Mouse (Mus musculus): ENCODE measurements around the gene Gabra5. TPM values are rescaled to one million over a fixed set of nuclear protein-coding genes. Genes with fewer than 3 reads are reported as not detected.

Gene Gabra5
- polyA plus RNA-seq, 2 experiments: 0.22 to 0.29 TPM

- no peak overlapping the region for H3K4me3 ChIP-seq (replicated peaks; ENCODE audit: low read length)
- ATAC-seq (ENCODE audit: low FRiP score, low read depth) (no peak), DNase-seq (ENCODE audit: low spot score) (no peak)
- no peak overlapping the region for H3K27ac ChIP-seq (replicated peaks; ENCODE audit: low read depth, low read length)
- H3K4me1 ChIP-seq (ENCODE audit: control insufficient read depth, insufficient read depth, low read length): no peaks in the 10 kb centered on the region
- H3K36me3 ChIP-seq (ENCODE audit: control insufficient read depth, insufficient read depth, low read length): no peaks in the 10 kb centered on the region
- no peak for TF ChIP-seq POLR2A (IDR thresholded peaks at IDR 0.05; ENCODE audit: borderline replicate concordance, extremely low read depth, insufficient read depth, insufficient read length)
- H3K27me3 ChIP-seq (ENCODE audit: control insufficient read depth, insufficient read depth, low read length): no peaks in the 10 kb centered on the region
- no peak overlapping the region for H3K4me2 ChIP-seq (replicated peaks; ENCODE audit: low read depth, low read length, severe bottlenecking)
- no peaks in the 10 kb centered on the region for H3K9me3 ChIP-seq (ENCODE audit: control insufficient read depth, low read length)
- 74% methylated on average over 1 of the region's 1 CpGs for WGBS
- no peak overlapping the region for H3K9ac ChIP-seq (ENCODE audit: low read depth, low read length, severe bottlenecking)
These were observed 87.2 kb downstream of the Gabra5 start for GRCm38 (mm10) chr7:57422675-57423074.

GRCm38 (mm10) chr7:57421044-57421443 lies 88.8 kb downstream of the Gabra5 start:
- ATAC-seq (ENCODE audit: low FRiP score, low read depth): no peak
- 71% methylated on average over 1 of the region's 1 CpGs for WGBS

GRCm38 (mm10) chr7:57419392-57419791 lies 90.5 kb downstream of the Gabra5 start, which contains the start of gene Gabrb3:
Gabrb3 (plus strand) TSS chr7:57419692.
- WGBS: 88% methylated on average over 2 of the region's 2 CpGs

More at GRCm38 (mm10) chr7:57421044-57421443, 88.8 kb downstream of the Gabra5 start:
- no peak overlapping the region for H3K27ac ChIP-seq (replicated peaks; ENCODE audit: low read depth, low read length)
- no peaks in the 10 kb centered on the region for H3K4me1 ChIP-seq (ENCODE audit: control insufficient read depth, insufficient read depth, low read length)
- TF ChIP-seq POLR2A (IDR thresholded peaks at IDR 0.05; ENCODE audit: borderline replicate concordance, extremely low read depth, insufficient read depth, insufficient read length): no peak
- no peak overlapping the region for H3K9ac ChIP-seq (ENCODE audit: low read depth, low read length, severe bottlenecking)
- no peaks in the 10 kb centered on the region for H3K27me3 ChIP-seq (ENCODE audit: control insufficient read depth, insufficient read depth, low read length)
- no peaks in the 10 kb centered on the region for H3K36me3 ChIP-seq (ENCODE audit: control insufficient read depth, insufficient read depth, low read length)
- no peak for DNase-seq (ENCODE audit: low spot score)
- H3K9me3 ChIP-seq (ENCODE audit: control insufficient read depth, low read length): no peaks in the 10 kb centered on the region
- no peak overlapping the region for H3K4me2 ChIP-seq (replicated peaks; ENCODE audit: low read depth, low read length, severe bottlenecking)
- no peak overlapping the region for H3K4me3 ChIP-seq (replicated peaks; ENCODE audit: low read length)

GRCm38 (mm10) chr7:57412896-57413295 lies 97.0 kb downstream of the Gabra5 start:
- 56% methylated on average over 1 of the region's 1 CpGs for WGBS
- H3K36me3 ChIP-seq (ENCODE audit: control insufficient read depth, insufficient read depth, low read length): no peaks in the 10 kb centered on the region
- ATAC-seq (ENCODE audit: low FRiP score, low read depth): no peak

More at GRCm38 (mm10) chr7:57419392-57419791, 90.5 kb downstream of the Gabra5 start, which contains the start of gene Gabrb3:
- Histone ChIP-seq H3K4me3 (replicated peaks; ENCODE audit: low read length) (no peak within 1 kb of the TSS), H3K27ac (replicated peaks; ENCODE audit: low read depth, low read length) (no peak within 1 kb of the TSS), H3K9me3 (ENCODE audit: control insufficient read depth, low read length) (no peaks in the 10 kb centered on the region), H3K9ac (ENCODE audit: low read depth, low read length, severe bottlenecking) (no peak within 1 kb of the TSS), H3K4me2 (replicated peaks; ENCODE audit: low read depth, low read length, severe bottlenecking) (no peak within 1 kb of the TSS), H3K27me3 (ENCODE audit: control insufficient read depth, insufficient read depth, low read length) (no peaks in the 10 kb centered on the region), H3K36me3 (ENCODE audit: control insufficient read depth, insufficient read depth, low read length) (no peaks in the 10 kb centered on the region), H3K4me1 (ENCODE audit: control insufficient read depth, insufficient read depth, low read length) (no peaks in the 10 kb centered on the region)
- DNase-seq (ENCODE audit: low spot score) (no peak), ATAC-seq (ENCODE audit: low FRiP score, low read depth) (no peak)
- TF ChIP-seq POLR2A (IDR thresholded peaks at IDR 0.05; ENCODE audit: borderline replicate concordance, extremely low read depth, insufficient read depth, insufficient read length): no peak

GRCm38 (mm10) chr7:57411163-57411562 lies 98.7 kb downstream of the Gabra5 start:
- no peak overlapping the region for H3K4me3 ChIP-seq (replicated peaks; ENCODE audit: low read length)

More at GRCm38 (mm10) chr7:57412896-57413295, 97.0 kb downstream of the Gabra5 start:
- Histone ChIP-seq H3K4me3 (replicated peaks; ENCODE audit: low read length) (no peak overlapping the region), H3K9ac (ENCODE audit: low read depth, low read length, severe bottlenecking) (no peak overlapping the region), H3K27ac (replicated peaks; ENCODE audit: low read depth, low read length) (no peak overlapping the region), H3K4me1 (ENCODE audit: control insufficient read depth, insufficient read depth, low read length) (no peaks in the 10 kb centered on the region), H3K27me3 (ENCODE audit: control insufficient read depth, insufficient read depth, low read length) (no peaks in the 10 kb centered on the region), H3K9me3 (ENCODE audit: control insufficient read depth, low read length) (no peaks in the 10 kb centered on the region), H3K4me2 (replicated peaks; ENCODE audit: low read depth, low read length, severe bottlenecking) (no peak overlapping the region)
- TF ChIP-seq POLR2A (IDR thresholded peaks at IDR 0.05; ENCODE audit: borderline replicate concordance, extremely low read depth, insufficient read depth, insufficient read length): no peak
- DNase-seq (ENCODE audit: low spot score): no peak

More at GRCm38 (mm10) chr7:57411163-57411562, 98.7 kb downstream of the Gabra5 start:
- Histone ChIP-seq H3K9me3 (ENCODE audit: control insufficient read depth, low read length) (no peaks in the 10 kb centered on the region), H3K4me1 (ENCODE audit: control insufficient read depth, insufficient read depth, low read length) (no peaks in the 10 kb centered on the region), H3K27me3 (ENCODE audit: control insufficient read depth, insufficient read depth, low read length) (no peaks in the 10 kb centered on the region), H3K9ac (ENCODE audit: low read depth, low read length, severe bottlenecking) (no peak overlapping the region), H3K4me2 (replicated peaks; ENCODE audit: low read depth, low read length, severe bottlenecking) (no peak overlapping the region), H3K36me3 (ENCODE audit: control insufficient read depth, insufficient read depth, low read length) (no peaks in the 10 kb centered on the region), H3K27ac (replicated peaks; ENCODE audit: low read depth, low read length) (no peak overlapping the region)
- no peak for TF ChIP-seq POLR2A (IDR thresholded peaks at IDR 0.05; ENCODE audit: borderline replicate concordance, extremely low read depth, insufficient read depth, insufficient read length)
- no peak for DNase-seq (ENCODE audit: low spot score)
- ATAC-seq (ENCODE audit: low FRiP score, low read depth): no peak
- WGBS: 92% methylated on average over 4 of the region's 4 CpGs

Data from limb, embryonic 14.5 days (tissue).